Mouse (Mus musculus) spleen, adult 2 months (tissue): ENCODE measurements around the gene Mxra8. TPM values are rescaled to one million over a fixed set of nuclear protein-coding genes. Genes with fewer than 3 reads are reported as not detected.

Experiments
- DNase-seq, 2 experiments: peaks; one replicate each; pipeline versions ENCODE4 v3.0.0 to v3.0.0-alpha.2; 2012 to 2021; ENCODE audit warnings: low spot score in 2 of 2, low read depth in 1 of 2
- H3K27ac ChIP-seq: fragments of 200-500 bp; 2 replicates; pipeline ENCODE4 v1.5.1; 2012; ENCODE audit warnings: low read length, inconsistent platforms; ENCODE audit not compliant: insufficient read depth
- H3K27me3 ChIP-seq: fragments of 200-500 bp; 2 replicates; pipeline ENCODE4 v1.6.1; 2012; ENCODE audit warnings: mild to moderate bottlenecking, moderate library complexity, low read length, inconsistent platforms; ENCODE audit not compliant: control insufficient read depth, insufficient read depth
- H3K36me3 ChIP-seq: fragments of 200-500 bp; 2 replicates; pipeline ENCODE4 v1.6.1; 2012; ENCODE audit warnings: mild to moderate bottlenecking, low read length, inconsistent platforms; ENCODE audit not compliant: control insufficient read depth, insufficient read depth
- H3K4me1 ChIP-seq: fragments of 200-500 bp; 2 replicates; pipeline ENCODE4 v1.6.1; 2011; ENCODE audit warnings: inconsistent platforms; ENCODE audit not compliant: control insufficient read depth, insufficient read depth, insufficient read length
- H3K4me3 ChIP-seq: fragments of 200-500 bp; 2 replicates; pipeline ENCODE4 v1.5.1; 2011; ENCODE audit warnings: mild to moderate bottlenecking, inconsistent platforms; ENCODE audit not compliant: insufficient read depth, insufficient read length; ENCODE audit errors: extremely low read depth
- CTCF ChIP-seq: fragments of 200-500 bp; IDR thresholded peaks from 2 replicates; pipeline ENCODE4 v1.5.1; 2011; ENCODE audit warnings: mild to moderate bottlenecking, inconsistent platforms; ENCODE audit not compliant: insufficient read depth, insufficient read length, insufficient replicate concordance; ENCODE audit errors: extremely low read depth
- POLR2A ChIP-seq: fragments of 200-500 bp; IDR thresholded peaks from 2 replicates; pipeline ENCODE4 v1.6.1; 2011; ENCODE audit warnings: low read depth, low read length, inconsistent platforms
- WGBS: fragments of 180-500 bp; shearing (Covaris S2); methylation state at CpG from one replicate; pipeline ENCODE4 v1.1.7; 2018; 5-methylcytosine and 5-hydroxymethylcytosine counted together
- polyA plus RNA-seq: library from polyadenylated mRNA; depleted of rRNA; stranded (reverse); fragments of >200 nt; gene quantifications from 2 replicates; pipeline ENCODE4 v1.2.3, GENCODE M21; 2012

Gene Mxra8
- polyA plus RNA-seq, 1 experiment = 73.6 TPM

DNA sequence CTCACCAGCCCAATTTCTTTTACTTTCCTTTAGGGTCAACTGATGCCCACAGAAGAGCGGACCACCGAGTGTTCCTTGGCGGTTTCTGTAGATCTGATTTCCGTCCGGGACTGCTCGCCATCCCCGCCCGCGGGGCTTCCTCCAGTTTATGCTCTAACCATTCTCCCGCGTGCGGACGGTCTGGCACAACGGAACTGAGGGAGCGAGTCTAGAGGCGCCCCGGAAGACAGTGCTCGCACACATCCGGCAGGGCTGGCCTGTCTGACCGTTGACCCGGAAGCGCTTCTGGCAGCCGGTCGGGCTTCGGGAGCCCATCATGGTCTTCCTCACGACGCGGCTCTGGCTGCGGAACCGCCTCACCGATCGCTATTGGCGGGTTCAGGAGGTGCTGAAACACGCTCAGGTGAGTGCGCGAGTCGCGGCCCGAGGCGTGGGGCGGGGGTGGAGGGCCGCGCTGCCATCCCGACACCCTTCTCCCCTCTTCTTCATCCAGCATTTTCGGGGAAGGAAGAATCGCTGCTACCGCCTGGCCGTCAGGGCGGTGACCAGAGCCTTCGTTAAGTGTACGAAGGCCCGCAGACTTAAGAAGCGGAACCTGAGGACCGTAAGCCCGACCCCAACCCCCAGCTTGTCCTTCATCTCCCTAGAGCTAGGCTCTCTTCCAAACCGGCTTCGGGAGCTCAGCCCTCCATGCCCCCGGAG lies 36.0 kb upstream of the Mxra8 start:
- peak overlapping the region; percentile 59 for H3K27ac ChIP-seq
- peaks cover 6% of the 10 kb centered on the region; the same call in 1 of the 2 replicates for H3K4me1 ChIP-seq
- peaks cover 16% of the 10 kb centered on the region for H3K36me3 ChIP-seq
- peak overlapping the region; percentile 95 for H3K4me3 ChIP-seq
- H3K27me3 ChIP-seq = no peaks in the 10 kb centered on the region
- no peak for TF ChIP-seq CTCF
- peak; percentile 85 for TF ChIP-seq POLR2A
- under 1% methylated on average over 58 of the region's 58 CpGs for WGBS
- peak; percentile 90 to 94 for DNase-seq

DNA sequence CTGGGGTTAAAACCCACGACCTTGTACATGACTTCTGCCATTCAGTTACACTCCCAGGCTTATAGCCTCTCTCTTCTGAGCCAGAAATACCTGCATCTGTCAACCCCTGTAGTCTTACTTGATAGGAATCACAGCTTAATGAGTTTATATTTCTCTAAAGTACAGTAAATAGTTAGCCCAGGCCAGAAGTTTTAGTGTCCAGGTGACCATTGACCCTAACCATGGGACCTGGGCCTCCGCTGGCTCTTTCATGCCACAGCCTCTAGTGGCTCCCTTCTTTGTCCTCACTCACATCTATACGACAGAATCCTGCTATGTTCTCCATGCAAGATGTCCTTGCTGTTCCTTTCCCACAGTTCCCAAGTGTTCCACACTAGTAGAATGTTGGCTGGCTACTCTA lies 31.6 kb upstream of the Mxra8 start:
- H3K4me1 ChIP-seq = peaks cover 4% of the 10 kb centered on the region; the same call in 1 of the 2 replicates
- H3K27me3 ChIP-seq = no peaks in the 10 kb centered on the region
- H3K4me3 ChIP-seq = no peak overlapping the region
- H3K36me3 ChIP-seq = peaks cover 26% of the 10 kb centered on the region
- WGBS = 91% methylated on average over 3 of the region's 3 CpGs
- H3K27ac ChIP-seq = no peak overlapping the region
- TF ChIP-seq CTCF (no peak), POLR2A (no peak)
- DNase-seq = no peak

- Histone ChIP-seq H3K27me3 (no peaks in the 10 kb centered on the region), H3K27ac (peak within 1 kb of the TSS; percentile 91), H3K4me3 (peak within 1 kb of the TSS; percentile 88), H3K4me1 (peaks cover 3% of the 10 kb centered on the region; the same call in 1 of the 2 replicates), H3K36me3 (peaks cover 40% of the 10 kb centered on the region)
- WGBS = under 1% methylated on average over 60 of the region's 60 CpGs
- DNase-seq = peak; percentile 90 to 92
- TF ChIP-seq POLR2A = peak; percentile 69
- TF ChIP-seq CTCF = no peak
These were observed 27.4 kb upstream of the Mxra8 start, which contains the start of gene Ccnl2 for GRCm38 (mm10) chr4:155811929-155812664. Ccnl2 (plus strand) TSS chr4:155812489.

GRCm38 (mm10) chr4:155812665-155813181 lies 26.8 kb upstream of the Mxra8 start:
- TF ChIP-seq CTCF = no peak
- no peak for TF ChIP-seq POLR2A
- Histone ChIP-seq H3K27ac (peak overlapping the region; percentile 86), H3K27me3 (no peaks in the 10 kb centered on the region), H3K4me1 (peaks cover 3% of the 10 kb centered on the region; the same call in 1 of the 2 replicates), H3K4me3 (peak overlapping the region; percentile 88), H3K36me3 (peaks cover 40% of the 10 kb centered on the region)
- no peak for DNase-seq
- under 1% methylated on average over 49 of the region's 49 CpGs for WGBS

DNA sequence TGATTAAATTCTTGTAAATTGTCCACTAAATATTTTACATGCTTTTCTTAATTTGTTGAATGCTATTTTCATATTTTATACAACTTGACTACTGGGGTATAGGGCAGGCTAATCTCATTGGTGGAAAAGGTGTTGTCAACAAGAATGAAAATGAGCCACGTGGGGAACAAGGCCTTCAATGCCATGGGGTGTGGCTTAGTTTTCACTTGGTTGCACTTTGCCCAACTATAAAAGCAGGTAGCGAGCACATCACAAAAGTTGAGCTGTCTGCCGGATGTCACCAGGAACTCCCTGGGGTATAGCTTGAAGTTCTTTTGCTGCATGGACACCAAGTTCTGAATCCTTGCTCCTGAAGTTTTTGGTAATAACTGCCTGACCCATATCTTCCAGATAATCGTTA lies 21.9 kb upstream of the Mxra8 start:
- Histone ChIP-seq H3K36me3 (peaks cover 57% of the 10 kb centered on the region), H3K27me3 (no peaks in the 10 kb centered on the region), H3K4me3 (no peak overlapping the region), H3K27ac (no peak overlapping the region), H3K4me1 (peaks cover 3% of the 10 kb centered on the region; the same call in 1 of the 2 replicates)
- WGBS = 86% methylated on average over 4 of the region's 4 CpGs
- no peak for TF ChIP-seq CTCF
- TF ChIP-seq POLR2A = no peak
- no peak for DNase-seq

- H3K4me1 ChIP-seq = no peaks in the 10 kb centered on the region
- H3K27me3 ChIP-seq = no peaks in the 10 kb centered on the region
- DNase-seq = no peak
- peaks cover 63% of the 10 kb centered on the region for H3K36me3 ChIP-seq
- no peak overlapping the region for H3K27ac ChIP-seq
- no peak for TF ChIP-seq POLR2A
- no peak for TF ChIP-seq CTCF
- H3K4me3 ChIP-seq = no peak overlapping the region
- WGBS = 84% methylated on average over 7 of the region's 7 CpGs
These were observed 18.5 kb upstream of the Mxra8 start for GRCm38 (mm10) chr4:155821025-155821424.
